Mouse (Mus musculus): Measurements from ENCODE around the gene Usp20. TPM values are rescaled to one million over a fixed set of nuclear protein-coding genes. Genes with fewer than 3 reads are reported as not detected.

Usp20 gene
- total and polyA plus RNA-seq, 2 experiments from 2014 or later, result 32.5 to 36.6 TPM

DNA sequence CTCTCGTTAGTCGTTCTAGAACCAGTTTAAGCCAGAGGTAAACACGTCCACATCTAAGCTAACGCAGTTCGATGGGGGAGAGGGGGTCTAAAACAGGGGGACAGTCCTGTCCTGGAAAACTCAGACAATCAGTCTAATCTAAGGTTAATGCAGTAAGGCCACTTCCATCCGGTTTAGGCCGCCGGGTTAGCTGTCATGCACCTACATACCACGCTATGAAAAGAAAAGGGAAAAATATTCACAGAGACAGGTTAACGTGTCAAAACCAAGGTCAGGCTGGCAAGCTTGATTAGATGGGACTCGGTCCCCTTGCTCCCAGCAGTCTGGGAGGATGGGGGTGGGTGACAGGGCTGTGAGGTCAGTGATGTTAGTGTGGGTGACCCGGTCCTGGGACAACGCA lies 71.3 kb downstream of the Usp20 start:
- no peak overlapping the region for H3K4me3 ChIP-seq (ENCODE audit: low read depth, low read length)
- no peak overlapping the region for H3K4me2 ChIP-seq (ENCODE audit: low read depth, low read length, poor library complexity, severe bottlenecking)
- no peaks in the 10 kb centered on the region for H3K4me1 ChIP-seq (ENCODE audit: insufficient read depth, low read length)
- DNase-seq (ENCODE audit: low spot score) (no peak), ATAC-seq (ENCODE audit: low FRiP score) (no peak)
- no peak for TF ChIP-seq CTCF (IDR thresholded peaks at IDR 0.05)
- no peaks in the 10 kb centered on the region for H3K27me3 ChIP-seq (ENCODE audit: insufficient read depth, low read length)
- H3K9ac ChIP-seq (replicated peaks; ENCODE audit: low read length, poor library complexity, severe bottlenecking), result no peak overlapping the region
- no peak overlapping the region for H3K27ac ChIP-seq (ENCODE audit: low read depth, low read length)
- WGBS, result 96% methylated on average over 13 of the region's 13 CpGs
- no peaks in the 10 kb centered on the region for H3K9me3 ChIP-seq (ENCODE audit: low read length)
- H3K36me3 ChIP-seq (ENCODE audit: insufficient read depth, low read length), result peaks cover 61% of the 10 kb centered on the region

DNA sequence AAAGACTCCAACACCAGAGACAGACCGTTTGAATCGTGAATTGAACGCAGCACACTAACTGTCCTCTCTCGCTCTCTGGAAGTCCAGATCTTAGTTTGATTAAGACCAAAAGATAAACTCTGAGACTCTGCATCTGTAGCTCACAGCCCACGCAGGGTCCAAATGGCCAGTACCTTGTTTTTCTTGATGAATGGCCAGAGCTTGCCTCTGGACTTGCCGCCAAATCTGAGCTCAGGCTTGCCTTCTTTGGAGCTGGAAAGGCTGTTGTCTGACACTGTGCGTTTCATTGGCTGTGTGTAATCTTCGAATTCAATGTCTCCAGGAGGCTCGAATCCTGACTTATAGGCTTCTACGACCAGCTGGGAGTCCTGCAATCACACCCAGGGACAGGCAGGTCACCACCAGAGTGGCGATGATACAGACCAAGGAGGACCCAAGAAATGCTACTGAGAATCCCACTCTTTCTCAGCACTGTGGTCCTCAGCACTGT lies 71.8 kb downstream of the Usp20 start:
- TF ChIP-seq CTCF (IDR thresholded peaks at IDR 0.05), result no peak
- Histone ChIP-seq H3K9me3 (ENCODE audit: low read length) (no peaks in the 10 kb centered on the region), H3K9ac (replicated peaks; ENCODE audit: low read length, poor library complexity, severe bottlenecking) (no peak overlapping the region), H3K27me3 (ENCODE audit: insufficient read depth, low read length) (no peaks in the 10 kb centered on the region), H3K27ac (ENCODE audit: low read depth, low read length) (no peak overlapping the region), H3K36me3 (ENCODE audit: insufficient read depth, low read length) (peaks cover 61% of the 10 kb centered on the region), H3K4me2 (ENCODE audit: low read depth, low read length, poor library complexity, severe bottlenecking) (no peak overlapping the region), H3K4me1 (ENCODE audit: insufficient read depth, low read length) (no peaks in the 10 kb centered on the region), H3K4me3 (ENCODE audit: low read depth, low read length) (no peak overlapping the region)
- no peak for DNase-seq (ENCODE audit: low spot score)
- ATAC-seq (ENCODE audit: low FRiP score), result no peak
- WGBS, result 90% methylated on average over 11 of the region's 11 CpGs

DNA sequence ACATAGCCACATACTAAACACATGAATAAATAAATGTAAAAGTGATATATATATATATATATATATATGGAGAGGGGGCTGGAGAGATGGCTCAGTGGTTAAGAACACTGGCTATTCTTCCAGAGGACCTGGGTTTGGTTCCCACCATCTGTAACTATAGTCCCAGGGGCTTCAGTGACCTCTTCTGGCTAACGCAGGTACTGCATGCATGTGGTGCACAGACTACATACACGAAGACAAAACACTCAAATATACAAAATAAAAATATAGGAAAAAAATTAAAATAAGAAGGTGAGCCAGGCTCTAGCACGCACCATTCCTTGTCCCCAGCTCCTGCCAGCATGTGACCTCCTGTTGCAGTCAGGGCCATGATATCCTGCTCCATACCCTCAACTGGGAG lies 74.0 kb downstream of the Usp20 start:
- Histone ChIP-seq H3K36me3 (ENCODE audit: insufficient read depth, low read length) (peaks cover 61% of the 10 kb centered on the region), H3K9me3 (ENCODE audit: low read length) (no peaks in the 10 kb centered on the region), H3K4me1 (ENCODE audit: insufficient read depth, low read length) (no peaks in the 10 kb centered on the region), H3K4me2 (ENCODE audit: low read depth, low read length, poor library complexity, severe bottlenecking) (no peak overlapping the region), H3K9ac (replicated peaks; ENCODE audit: low read length, poor library complexity, severe bottlenecking) (no peak overlapping the region), H3K27me3 (ENCODE audit: insufficient read depth, low read length) (no peaks in the 10 kb centered on the region), H3K27ac (ENCODE audit: low read depth, low read length) (no peak overlapping the region), H3K4me3 (ENCODE audit: low read depth, low read length) (no peak overlapping the region)
- no peak for DNase-seq (ENCODE audit: low spot score)
- no peak for ATAC-seq (ENCODE audit: low FRiP score)
- WGBS, result 98% methylated on average over 3 of the region's 3 CpGs
- peak; percentile 35; the same call in 1 of the 2 replicates for TF ChIP-seq CTCF (IDR thresholded peaks at IDR 0.05)

DNA sequence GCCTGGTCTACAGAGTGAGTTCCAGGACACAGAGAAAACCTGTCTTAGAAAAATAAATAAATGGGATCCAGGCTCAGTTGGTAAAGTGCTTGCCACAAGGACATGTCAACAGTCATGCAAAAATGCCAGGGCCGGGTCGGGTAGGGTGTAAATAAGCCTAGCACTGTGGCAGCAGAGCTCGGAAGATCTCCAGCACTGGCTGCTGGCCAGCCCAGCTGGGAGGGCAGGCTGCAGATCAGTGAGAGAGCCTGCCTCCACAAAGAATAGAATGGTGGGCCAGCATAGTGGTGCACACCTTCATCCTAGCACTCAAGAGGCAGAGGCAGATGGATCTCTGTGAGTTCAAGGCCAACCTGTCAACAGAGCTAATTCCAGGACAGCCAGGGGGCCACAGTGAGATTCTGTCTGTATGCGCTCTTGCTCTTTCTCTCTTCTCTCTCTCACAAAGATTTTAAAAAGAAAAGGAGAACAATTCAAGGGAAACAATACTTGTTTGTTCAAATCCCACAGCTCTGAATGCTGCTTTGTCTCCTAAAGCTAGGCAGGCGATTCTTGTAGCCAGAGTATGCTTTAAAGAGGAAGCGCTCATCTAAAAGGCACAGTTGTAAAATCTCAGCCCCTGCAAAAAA lies 75.6 kb downstream of the Usp20 start:
- Histone ChIP-seq H3K27ac (ENCODE audit: low read depth, low read length) (no peak overlapping the region), H3K36me3 (ENCODE audit: insufficient read depth, low read length) (peaks cover 49% of the 10 kb centered on the region), H3K4me3 (ENCODE audit: low read depth, low read length) (no peak overlapping the region), H3K27me3 (ENCODE audit: insufficient read depth, low read length) (no peaks in the 10 kb centered on the region), H3K9me3 (ENCODE audit: low read length) (no peaks in the 10 kb centered on the region), H3K4me1 (ENCODE audit: insufficient read depth, low read length) (no peaks in the 10 kb centered on the region), H3K4me2 (ENCODE audit: low read depth, low read length, poor library complexity, severe bottlenecking) (no peak overlapping the region), H3K9ac (replicated peaks; ENCODE audit: low read length, poor library complexity, severe bottlenecking) (no peak overlapping the region)
- 61% methylated on average over 6 of the region's 6 CpGs for WGBS
- no peak for TF ChIP-seq CTCF (IDR thresholded peaks at IDR 0.05)
- no peak for ATAC-seq (ENCODE audit: low FRiP score)
- DNase-seq (ENCODE audit: low spot score), result peak; percentile 35

DNA sequence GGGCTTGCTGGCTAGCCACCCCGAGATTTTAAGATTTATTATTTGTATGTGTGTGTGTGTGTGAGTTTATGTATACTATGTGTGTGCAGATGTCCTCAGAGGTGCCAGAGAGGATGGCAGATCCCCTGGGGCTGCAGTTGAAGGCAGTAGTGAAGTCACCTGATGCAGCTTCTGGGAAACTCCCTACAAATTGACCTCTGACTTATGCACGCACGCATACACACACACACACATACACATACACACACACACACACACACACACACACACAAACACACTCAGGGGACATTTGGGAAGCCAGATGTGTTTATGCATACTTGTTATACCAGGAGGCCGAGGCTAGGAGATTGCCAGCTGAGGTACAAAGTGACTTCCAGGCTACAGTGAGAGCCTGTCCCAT lies 76.4 kb downstream of the Usp20 start:
- Histone ChIP-seq H3K4me2 (ENCODE audit: low read depth, low read length, poor library complexity, severe bottlenecking) (no peak overlapping the region), H3K4me1 (ENCODE audit: insufficient read depth, low read length) (no peaks in the 10 kb centered on the region), H3K9ac (replicated peaks; ENCODE audit: low read length, poor library complexity, severe bottlenecking) (no peak overlapping the region), H3K27me3 (ENCODE audit: insufficient read depth, low read length) (no peaks in the 10 kb centered on the region), H3K4me3 (ENCODE audit: low read depth, low read length) (no peak overlapping the region), H3K9me3 (ENCODE audit: low read length) (no peaks in the 10 kb centered on the region), H3K36me3 (ENCODE audit: insufficient read depth, low read length) (peaks cover 45% of the 10 kb centered on the region), H3K27ac (ENCODE audit: low read depth, low read length) (no peak overlapping the region)
- TF ChIP-seq CTCF (IDR thresholded peaks at IDR 0.05), result no peak
- no peak for ATAC-seq (ENCODE audit: low FRiP score)
- WGBS, result 95% methylated on average over 4 of the region's 4 CpGs
- no peak for DNase-seq (ENCODE audit: low spot score)

DNA sequence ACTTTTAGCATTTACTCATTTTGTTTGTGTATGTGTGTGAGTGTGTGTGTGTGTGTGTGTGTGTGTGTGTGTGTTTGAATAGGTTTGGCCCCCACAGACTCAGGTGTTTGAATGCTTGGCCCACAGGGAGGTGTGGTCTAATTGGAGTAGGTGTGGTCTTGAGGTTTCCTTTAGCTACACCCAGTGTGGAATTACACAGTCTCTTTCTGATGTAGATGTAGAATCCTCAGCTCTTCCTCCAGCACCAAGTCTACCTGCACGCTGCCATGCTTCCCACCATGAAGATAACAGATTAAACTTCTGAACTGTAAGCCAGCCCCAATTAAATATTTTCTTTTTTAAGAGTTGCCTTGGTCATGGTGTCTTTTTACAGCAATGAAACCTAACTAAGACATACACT lies 78.2 kb downstream of the Usp20 start:
- no peak for TF ChIP-seq CTCF (IDR thresholded peaks at IDR 0.05)

More for the DNA sequence above, 78.2 kb downstream of the Usp20 start:
- Histone ChIP-seq H3K4me3 (ENCODE audit: low read depth, low read length) (no peak overlapping the region), H3K9me3 (ENCODE audit: low read length) (no peaks in the 10 kb centered on the region), H3K36me3 (ENCODE audit: insufficient read depth, low read length) (peaks cover 29% of the 10 kb centered on the region; the same call in 1 of the 2 replicates), H3K27me3 (ENCODE audit: insufficient read depth, low read length) (no peaks in the 10 kb centered on the region), H3K4me2 (ENCODE audit: low read depth, low read length, poor library complexity, severe bottlenecking) (no peak overlapping the region), H3K4me1 (ENCODE audit: insufficient read depth, low read length) (no peaks in the 10 kb centered on the region), H3K9ac (replicated peaks; ENCODE audit: low read length, poor library complexity, severe bottlenecking) (no peak overlapping the region), H3K27ac (ENCODE audit: low read depth, low read length) (no peak overlapping the region)
- no peak for ATAC-seq (ENCODE audit: low FRiP score)
- DNase-seq (ENCODE audit: low spot score), result no peak
- WGBS, result 90% methylated on average over 1 of the region's 1 CpGs
